Mouse (Mus musculus) intestine, embryonic 15.5 days (tissue): ENCODE results near the gene Gtf2a1. TPM values are rescaled to one million over a fixed set of nuclear protein-coding genes. Genes with fewer than 3 reads are reported as not detected.
"Not testable (repeated sequence)": the region's sequence is repeated elsewhere in the genome, so short reads cannot be mapped to it uniquely, and the experiment has no call there.

ENCODE experiments used
- ATAC-seq: fragments of 200-750 bp; cut with Nextera tagmentation; 2 replicates; pipeline ENCODE4 v1.8.0; 2017; ENCODE audit warnings: moderate TSS enrichment, moderate library complexity
- H3K27ac ChIP-seq: fragments of 300-500 bp; sonication (generic); 2 replicates; pipeline ENCODE4 v1.5.1; 2015; ENCODE audit warnings: mild to moderate bottlenecking, inconsistent platforms
- H3K27me3 ChIP-seq: fragments of 300-500 bp; sonication (generic); replicated peaks from 2 replicates; pipeline ENCODE4 v1.6.1; 2015; ENCODE audit warnings: inconsistent platforms
- H3K36me3 ChIP-seq: fragments of 300-500 bp; sonication (generic); 2 replicates; pipeline ENCODE4 v1.6.1; 2015; ENCODE audit warnings: inconsistent platforms
- H3K4me1 ChIP-seq: fragments of 300-500 bp; sonication (generic); replicated peaks from 2 replicates; pipeline ENCODE4 v1.6.1; 2015; ENCODE audit warnings: inconsistent platforms
- H3K4me2 ChIP-seq: fragments of 300-500 bp; sonication (generic); replicated peaks from 2 replicates; pipeline ENCODE4 v1.6.1; 2015; ENCODE audit warnings: mild to moderate bottlenecking, inconsistent platforms
- H3K4me3 ChIP-seq: fragments of 300-500 bp; sonication (generic); replicated peaks from 2 replicates; pipeline ENCODE4 v1.5.1; 2015; ENCODE audit warnings: inconsistent platforms
- H3K9ac ChIP-seq: fragments of 300-500 bp; sonication (generic); 2 replicates; pipeline ENCODE4 v1.6.1; 2015; ENCODE audit warnings: inconsistent platforms
- H3K9me3 ChIP-seq: fragments of 300-500 bp; sonication (generic); 2 replicates; pipeline ENCODE4 v1.6.1; 2016; ENCODE audit warnings: inconsistent platforms
- WGBS: fragments of 180-500 bp; shearing (Covaris S2); methylation state at CpG from one replicate; pipeline ENCODE4 v1.1.7; 2015; 5-methylcytosine and 5-hydroxymethylcytosine counted together
- polyA plus RNA-seq: library from polyadenylated mRNA; unstranded; fragments of >200 nt; fragmentation: Nextera tagmentation; extraction: Ambion mirVana; gene quantifications from 2 replicates; pipeline ENCODE4 v1.2.1, GENCODE M21; 2015

The Gtf2a1 gene
- polyA plus RNA-seq, 1 experiment from 2014 or later, result 37.5 TPM

DNA sequence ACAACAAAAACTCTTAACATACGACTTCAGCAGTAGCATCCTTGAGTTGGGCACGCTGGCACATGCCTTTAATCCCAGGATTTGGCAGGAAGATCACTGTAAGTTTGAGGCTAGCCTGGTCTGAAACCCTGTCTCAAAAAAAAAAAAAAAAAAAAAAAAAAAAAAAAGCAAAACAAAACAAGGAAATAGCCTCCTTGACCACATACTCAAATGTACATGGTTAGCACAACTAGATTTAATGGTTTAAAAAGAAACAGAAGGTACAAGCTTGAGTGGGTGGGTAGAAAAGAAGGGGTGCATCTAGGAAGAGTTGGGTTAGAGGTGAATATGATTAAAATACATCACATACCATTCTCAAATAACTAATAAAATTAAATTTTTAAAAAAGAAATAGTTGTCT lies 18.6 kb downstream of the Gtf2a1 start:
- Histone ChIP-seq H3K36me3 (peaks cover 21% of the 10 kb centered on the region; the same call in 1 of the 2 replicates), H3K4me3 (no peak overlapping the region), H3K4me2 (no peak overlapping the region), H3K4me1 (no peaks in the 10 kb centered on the region), H3K27ac (no peak overlapping the region), H3K9ac (no peak overlapping the region), H3K27me3 (no peaks in the 10 kb centered on the region), H3K9me3 (no peaks in the 10 kb centered on the region)
- 85% methylated on average over 2 of the region's 2 CpGs for WGBS
- no peak for ATAC-seq

DNA sequence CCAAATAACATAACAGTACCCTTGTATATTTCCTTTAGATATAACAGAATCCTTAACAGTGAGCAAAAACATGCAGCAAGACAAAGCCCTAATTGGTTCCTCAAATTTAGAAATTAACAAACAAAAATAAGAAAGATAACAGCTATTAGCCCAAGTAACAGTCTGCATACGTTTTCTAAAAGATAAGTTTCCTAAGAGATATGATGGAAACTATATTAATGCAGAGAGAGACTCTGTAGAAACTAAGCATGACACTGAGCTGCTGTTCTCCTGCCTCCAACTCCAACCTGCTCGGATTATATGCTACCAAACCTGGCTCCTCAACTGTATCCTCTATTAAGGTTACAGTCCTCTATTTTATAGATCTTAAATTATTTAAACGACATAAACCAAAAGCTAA lies 21.0 kb downstream of the Gtf2a1 start:
- H3K36me3 ChIP-seq, result peaks cover 13% of the 10 kb centered on the region; the same call in 1 of the 2 replicates
- H3K27me3 ChIP-seq, result no peaks in the 10 kb centered on the region
- ATAC-seq, result no peak
- H3K4me1 ChIP-seq, result no peaks in the 10 kb centered on the region
- no peaks in the 10 kb centered on the region for H3K9me3 ChIP-seq
- H3K4me3 ChIP-seq, result no peak overlapping the region
- H3K27ac ChIP-seq, result no peak overlapping the region
- no peak overlapping the region for H3K9ac ChIP-seq
- 88% methylated on average over 3 of the region's 3 CpGs for WGBS
- no peak overlapping the region for H3K4me2 ChIP-seq

DNA sequence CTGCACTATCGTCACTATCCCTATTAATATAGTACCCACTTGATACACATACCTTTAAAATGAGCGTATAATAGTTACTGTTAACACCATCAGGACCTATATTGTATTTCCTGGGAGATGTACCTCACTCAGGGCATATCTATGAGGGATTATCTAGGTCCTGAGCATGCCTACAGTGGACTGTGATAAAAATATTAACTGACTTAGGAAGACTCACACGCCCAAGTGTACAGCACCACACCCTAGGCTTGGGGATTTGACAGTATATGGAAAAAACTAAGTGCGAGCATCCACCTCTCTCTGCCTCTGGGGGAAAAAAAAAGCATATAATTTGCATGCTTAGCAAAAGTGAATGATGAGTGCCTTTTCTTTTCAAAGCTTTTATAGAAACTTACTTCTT lies 23.1 kb downstream of the Gtf2a1 start:
- H3K4me3 ChIP-seq, result no peak overlapping the region
- peaks cover 9% of the 10 kb centered on the region; the same call in 1 of the 2 replicates for H3K36me3 ChIP-seq
- no peak for ATAC-seq
- H3K9me3 ChIP-seq, result no peaks in the 10 kb centered on the region
- no peak overlapping the region for H3K27ac ChIP-seq
- H3K4me2 ChIP-seq, result no peak overlapping the region
- H3K9ac ChIP-seq, result no peak overlapping the region
- WGBS, result 94% methylated on average over 4 of the region's 4 CpGs
- no peaks in the 10 kb centered on the region for H3K27me3 ChIP-seq
- no peaks in the 10 kb centered on the region for H3K4me1 ChIP-seq

DNA sequence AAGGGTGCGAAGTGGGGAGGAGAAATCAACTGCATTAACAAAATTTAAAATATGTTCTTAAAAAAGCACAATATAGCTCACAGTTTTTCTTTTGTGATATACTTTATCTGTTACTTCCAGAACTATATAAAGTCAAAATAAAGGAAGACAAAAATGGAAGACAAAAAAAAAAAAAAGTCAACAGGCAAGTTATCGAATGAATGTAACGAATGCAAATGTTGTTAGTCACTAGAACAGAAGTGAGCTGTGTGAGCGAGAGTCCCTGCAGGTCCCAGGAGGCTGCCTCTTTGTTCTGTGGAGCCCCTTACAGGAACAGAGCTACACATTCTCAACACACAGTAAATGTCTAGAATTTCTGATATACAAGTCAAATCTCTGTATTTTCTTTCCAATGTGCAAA lies 32.1 kb downstream of the Gtf2a1 start:
- 89% methylated on average over 4 of the region's 4 CpGs for WGBS
- H3K4me3 ChIP-seq, result not testable (repeated sequence)

DNA sequence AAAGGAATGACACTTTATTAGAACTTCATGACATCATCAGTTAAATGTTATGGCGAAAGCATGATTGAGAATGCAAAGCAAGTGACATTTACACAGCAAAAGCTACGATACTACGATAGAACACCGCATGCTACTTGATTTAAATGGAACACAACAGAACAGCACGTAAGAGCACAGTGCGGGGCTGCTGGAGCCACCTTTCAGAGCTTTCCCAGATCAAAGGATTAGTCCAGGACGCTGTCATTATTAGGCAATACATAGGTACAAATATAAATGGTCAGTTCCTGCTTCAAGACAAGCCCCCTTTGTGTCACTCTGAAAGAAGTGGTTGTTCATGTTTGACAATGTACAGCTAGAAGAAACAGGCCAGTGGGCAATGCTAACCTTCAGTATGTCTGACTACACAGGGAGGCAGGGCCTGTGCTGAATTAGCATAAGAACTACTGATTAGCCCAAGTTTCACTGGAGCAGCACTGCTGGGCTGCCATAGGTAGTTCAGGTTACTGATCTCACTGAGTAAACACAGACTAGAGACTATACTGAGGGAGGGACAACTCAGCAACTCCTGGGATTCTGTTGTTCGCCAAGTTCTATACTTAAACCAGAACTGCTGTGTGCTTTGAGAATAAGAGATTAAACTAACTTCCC lies 32.8 kb downstream of the Gtf2a1 start:
- H3K4me1 ChIP-seq, H3K27ac ChIP-seq, H3K36me3 ChIP-seq, H3K27me3 ChIP-seq, H3K4me3 ChIP-seq, H3K9me3 ChIP-seq, H3K4me2 ChIP-seq, H3K9ac ChIP-seq: not testable (repeated sequence)
- 84% methylated on average over 8 of the region's 8 CpGs for WGBS
- ATAC-seq, result peak; percentile 93

More for the DNA sequence above, 32.1 kb downstream of the Gtf2a1 start:
- H3K9ac ChIP-seq, ATAC-seq, H3K9me3 ChIP-seq, H3K4me2 ChIP-seq, H3K27me3 ChIP-seq, H3K36me3 ChIP-seq, H3K27ac ChIP-seq, H3K4me1 ChIP-seq: not testable (repeated sequence)

DNA sequence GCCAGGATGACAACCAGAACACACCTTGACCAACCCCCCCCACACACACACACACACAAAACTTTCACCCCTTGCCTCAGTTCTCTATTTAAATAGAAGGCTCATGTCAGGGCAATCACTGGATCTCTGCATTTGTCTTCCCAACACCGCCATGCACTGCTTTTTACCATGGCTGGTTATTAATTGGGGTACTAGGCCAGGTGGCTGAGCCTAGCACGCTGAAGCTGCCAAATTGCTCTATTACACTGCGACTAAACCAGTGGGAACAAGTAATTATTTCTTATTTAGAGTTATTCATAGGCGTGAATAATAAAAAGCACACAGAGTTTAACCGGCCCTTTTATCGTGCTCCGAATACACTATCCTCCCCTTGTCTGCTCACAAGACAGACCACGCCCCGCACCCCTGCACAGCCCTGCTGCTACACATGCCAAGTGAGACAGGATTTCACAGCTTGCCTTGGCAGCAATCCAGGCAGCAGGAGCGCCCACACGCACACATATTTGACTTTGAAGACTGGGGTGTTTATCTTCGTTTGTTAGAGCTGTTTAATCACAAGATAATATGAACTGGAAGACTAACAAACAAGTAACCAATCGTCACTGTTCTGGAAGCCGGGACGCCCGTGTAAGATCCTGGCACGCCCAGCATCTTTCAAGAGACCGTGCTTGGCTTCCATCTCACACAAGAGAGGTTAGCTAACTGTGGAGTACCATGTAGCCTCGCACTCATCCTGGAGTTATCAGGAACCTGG lies 38.3 kb downstream of the Gtf2a1 start:
- Histone ChIP-seq H3K4me2 (0 out of 2 replicates have a peak overlapping the region, but pooled peaks have one; percentile 7), H3K27me3 (no peaks in the 10 kb centered on the region), H3K4me3 (no peak overlapping the region), H3K4me1 (0 out of 2 replicates have a peak, but pooled peaks cover 5% of the 10 kb centered on the region), H3K9me3 (no peaks in the 10 kb centered on the region), H3K27ac (no peak overlapping the region), H3K9ac (no peak overlapping the region), H3K36me3 (no peaks in the 10 kb centered on the region)
- ATAC-seq, result peak; percentile 87
- 51% methylated on average over 19 of the region's 19 CpGs for WGBS

DNA sequence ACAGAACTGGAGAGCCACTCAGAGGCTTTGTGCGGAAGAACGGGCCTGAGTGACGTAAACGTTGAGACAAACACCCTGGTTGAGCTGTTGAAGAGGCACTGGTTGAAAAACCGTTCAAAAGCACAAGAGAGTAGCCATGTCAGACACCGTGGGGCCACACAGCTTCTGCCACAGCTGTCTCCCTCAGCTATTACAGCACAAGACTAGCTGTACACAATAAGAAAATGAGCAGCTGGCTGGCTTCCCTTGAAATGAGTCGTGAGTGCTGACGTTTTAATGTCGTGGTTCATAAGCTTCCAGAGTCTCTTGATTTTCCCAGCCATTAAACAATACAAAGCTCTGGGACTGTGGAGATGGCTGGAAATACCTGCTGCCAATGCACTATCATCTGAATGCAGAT lies 40.8 kb downstream of the Gtf2a1 start:
- no peaks in the 10 kb centered on the region for H3K27me3 ChIP-seq
- no peak overlapping the region for H3K4me3 ChIP-seq
- H3K9me3 ChIP-seq, result no peaks in the 10 kb centered on the region
- no peak overlapping the region for H3K27ac ChIP-seq
- 55% methylated on average over 9 of the region's 9 CpGs for WGBS
- no peak for ATAC-seq
- H3K9ac ChIP-seq, result no peak overlapping the region
- 0 out of 2 replicates have a peak, but pooled peaks cover 5% of the 10 kb centered on the region for H3K4me1 ChIP-seq
- H3K4me2 ChIP-seq, result no peak overlapping the region
- no peaks in the 10 kb centered on the region for H3K36me3 ChIP-seq

DNA sequence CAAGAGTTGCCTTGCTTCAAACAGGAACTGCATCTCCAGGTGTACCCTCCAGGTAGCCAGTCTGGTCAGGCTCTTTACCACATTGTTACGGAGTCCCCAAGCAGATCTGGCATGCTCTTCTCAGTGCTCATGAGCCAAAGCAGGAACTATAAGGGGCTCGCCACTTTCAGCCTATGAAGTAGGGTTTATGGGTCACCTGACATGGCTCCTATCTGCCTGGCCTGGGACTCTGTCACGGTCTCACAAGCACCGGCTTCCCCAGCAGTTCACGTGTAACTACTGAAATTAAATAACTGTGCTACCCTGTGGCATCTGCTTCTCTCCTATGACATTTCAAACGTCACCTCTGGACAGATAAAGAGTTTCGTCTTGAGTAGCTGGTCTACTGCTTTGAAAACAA lies 50.1 kb downstream of the Gtf2a1 start:
- H3K9me3 ChIP-seq, result no peaks in the 10 kb centered on the region
- H3K9ac ChIP-seq, result no peak overlapping the region
- no peak overlapping the region for H3K4me2 ChIP-seq
- H3K4me1 ChIP-seq, result no peaks in the 10 kb centered on the region
- H3K4me3 ChIP-seq, result no peak overlapping the region
- ATAC-seq, result no peak
- WGBS, result 91% methylated on average over 7 of the region's 7 CpGs
- H3K36me3 ChIP-seq, result no peaks in the 10 kb centered on the region
- H3K27me3 ChIP-seq, result no peaks in the 10 kb centered on the region
- H3K27ac ChIP-seq, result no peak overlapping the region

DNA sequence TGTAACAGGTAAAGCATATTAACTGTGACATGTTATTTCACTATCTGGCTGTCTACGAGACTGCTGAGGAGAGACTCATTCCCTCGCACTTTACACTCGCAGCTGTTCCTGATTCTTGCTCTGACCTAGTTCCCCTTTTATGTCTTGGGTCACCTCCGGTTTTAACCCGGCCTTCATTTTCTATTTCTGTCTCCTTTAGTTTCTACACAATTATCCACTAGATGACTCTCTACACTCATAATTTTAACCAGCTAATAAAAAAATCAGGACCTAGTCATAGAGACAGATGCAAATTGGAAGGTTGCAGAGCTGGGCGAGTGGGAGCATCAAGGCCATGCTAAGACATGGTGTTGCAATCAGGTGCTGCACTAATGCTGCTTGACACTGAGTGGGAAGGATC lies 55.8 kb downstream of the Gtf2a1 start:
- no peaks in the 10 kb centered on the region for H3K9me3 ChIP-seq
- no peaks in the 10 kb centered on the region for H3K36me3 ChIP-seq
- no peak overlapping the region for H3K27ac ChIP-seq
- WGBS, result 86% methylated on average over 6 of the region's 6 CpGs
- no peak overlapping the region for H3K4me3 ChIP-seq
- H3K27me3 ChIP-seq, result no peaks in the 10 kb centered on the region
- no peak for ATAC-seq
- no peak overlapping the region for H3K4me2 ChIP-seq
- H3K4me1 ChIP-seq, result no peaks in the 10 kb centered on the region
- H3K9ac ChIP-seq, result no peak overlapping the region

DNA sequence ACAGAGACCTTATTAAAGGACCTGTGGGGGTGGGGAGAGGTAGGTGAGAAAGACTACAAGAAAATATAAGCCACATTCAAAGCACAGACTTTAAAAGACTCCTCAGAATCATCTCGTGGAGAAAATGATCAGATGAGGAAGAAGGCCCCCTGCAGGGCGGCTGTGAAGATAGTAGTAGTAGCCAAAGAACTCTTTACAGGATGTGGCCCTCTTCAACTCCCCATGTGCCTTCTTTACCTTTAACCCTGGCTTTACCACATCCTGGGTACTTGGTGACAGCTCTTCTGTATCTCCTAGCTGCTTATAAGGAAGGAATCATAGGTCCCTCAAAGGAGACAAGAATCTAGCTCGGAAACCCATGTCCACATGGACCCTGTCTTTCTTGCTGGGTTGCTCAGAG lies 66.7 kb downstream of the Gtf2a1 start:
- ATAC-seq, result no peak
- H3K27ac ChIP-seq, result no peak overlapping the region
- no peak overlapping the region for H3K4me2 ChIP-seq
- no peaks in the 10 kb centered on the region for H3K36me3 ChIP-seq
- H3K27me3 ChIP-seq, result no peaks in the 10 kb centered on the region
- H3K4me1 ChIP-seq, result no peaks in the 10 kb centered on the region
- no peak overlapping the region for H3K9ac ChIP-seq
- H3K9me3 ChIP-seq, result no peaks in the 10 kb centered on the region
- no peak overlapping the region for H3K4me3 ChIP-seq
- 65% methylated on average over 3 of the region's 3 CpGs for WGBS

DNA sequence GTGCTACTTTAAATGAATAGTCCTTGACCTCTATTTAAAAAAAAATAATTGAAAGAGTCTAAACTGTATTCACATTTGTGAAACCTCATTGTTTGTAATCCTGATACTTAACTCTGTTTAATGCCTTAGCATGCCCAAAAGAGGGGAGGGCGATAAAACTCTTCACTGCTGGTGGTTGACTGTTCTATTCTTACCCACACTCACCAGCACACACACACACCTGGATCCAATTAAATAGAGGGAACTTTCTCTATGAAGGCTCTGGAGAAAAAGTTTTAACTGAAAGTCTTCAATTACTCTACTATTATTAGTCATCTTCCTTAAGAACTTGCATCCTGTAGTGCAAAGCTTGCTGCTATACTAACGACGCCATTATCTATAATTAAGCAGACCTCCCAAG lies 72.5 kb downstream of the Gtf2a1 start:
- Histone ChIP-seq H3K4me2 (no peak overlapping the region), H3K9ac (no peak overlapping the region), H3K9me3 (no peaks in the 10 kb centered on the region), H3K4me3 (no peak overlapping the region), H3K4me1 (no peaks in the 10 kb centered on the region), H3K36me3 (no peaks in the 10 kb centered on the region), H3K27me3 (no peaks in the 10 kb centered on the region), H3K27ac (no peak overlapping the region)
- 84% methylated on average over 3 of the region's 3 CpGs for WGBS
- no peak for ATAC-seq

DNA sequence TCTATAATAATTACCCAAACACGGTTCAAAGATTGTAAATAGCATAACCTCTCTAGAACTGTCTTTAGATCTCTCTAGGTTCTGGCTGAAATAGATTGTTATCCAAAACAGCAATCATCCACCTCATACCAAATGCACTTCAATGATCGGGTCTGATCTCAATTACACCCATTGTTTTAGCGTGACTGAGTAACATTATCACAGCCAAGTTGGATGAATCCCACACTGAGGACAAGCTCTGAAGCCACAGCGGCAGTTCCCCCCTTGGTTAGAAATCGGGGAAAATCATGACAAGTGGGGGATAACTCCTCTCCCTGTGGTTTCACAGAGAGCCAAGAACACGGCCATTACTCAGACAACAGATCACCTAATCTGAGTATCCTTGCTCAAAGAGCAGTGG lies 76.3 kb downstream of the Gtf2a1 start:
- H3K4me2 ChIP-seq, result no peak overlapping the region
- no peak overlapping the region for H3K9ac ChIP-seq
- H3K4me1 ChIP-seq, result no peaks in the 10 kb centered on the region
- no peak for ATAC-seq
- no peaks in the 10 kb centered on the region for H3K9me3 ChIP-seq
- no peak overlapping the region for H3K27ac ChIP-seq
- no peaks in the 10 kb centered on the region for H3K36me3 ChIP-seq
- WGBS, result 83% methylated on average over 6 of the region's 6 CpGs
- no peak overlapping the region for H3K4me3 ChIP-seq
- H3K27me3 ChIP-seq, result no peaks in the 10 kb centered on the region

DNA sequence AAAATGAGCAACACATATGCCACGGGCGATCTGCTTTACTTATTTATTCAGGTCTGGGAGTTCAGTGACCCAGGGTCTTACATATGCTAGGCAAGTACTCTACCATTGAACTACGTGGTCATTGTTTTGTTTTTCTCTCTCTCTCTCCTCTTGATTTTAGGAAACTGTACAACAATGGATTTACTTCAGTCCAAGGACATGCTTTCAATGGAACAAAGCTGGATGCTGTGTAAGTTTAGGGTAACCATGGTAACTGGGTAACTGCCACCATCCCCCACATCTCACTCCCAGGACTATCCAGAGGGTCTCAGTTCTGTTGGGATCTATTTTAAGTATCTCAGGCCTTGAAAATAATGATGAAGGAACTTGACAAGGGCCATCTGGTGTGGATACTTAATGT lies 78.5 kb downstream of the Gtf2a1 start:
- Histone ChIP-seq H3K27ac (no peak overlapping the region), H3K9me3 (no peaks in the 10 kb centered on the region), H3K36me3 (no peaks in the 10 kb centered on the region), H3K27me3 (no peaks in the 10 kb centered on the region), H3K4me2 (no peak overlapping the region), H3K4me1 (no peaks in the 10 kb centered on the region), H3K9ac (no peak overlapping the region), H3K4me3 (no peak overlapping the region)
- ATAC-seq, result no peak
- 79% methylated on average over 3 of the region's 3 CpGs for WGBS
